ENCODE assay signal across 23 mouse cellular contexts in genomic region chr13:93985181-93985580, GRCm38 (mm10).
A peak's percentile ranks its signal among the peaks of the same experiment; 100 is the strongest.
DNase-seq lines count a peak whose midpoint lies in the region.
"Had no signal": no experiment of that assay in that cellular context is flagged by ENCODE, and none has a peak within 500 bp of the region (broad histone marks: within the 10 kb centered on the region; RNA-seq: fewer than 3 reads in every experiment).

No protein-coding gene starts in this region.

- H3K27me3 ChIP-seq in forebrain, embryonic 10.5 days (ENCODE audit: poor library complexity, severe bottlenecking) = no peaks in the 10 kb centered on the region
- H3K27me3 ChIP-seq: CH12.LX; embryonic facial prominence, embryonic 13.5 days; forebrain, embryonic 13.5 days; hindbrain, embryonic 13.5 days; intestine, embryonic 15.5 days had no signal

- H3K4me1 ChIP-seq in forebrain, embryonic 10.5 days = peaks cover 21% of the 10 kb centered on the region
- H3K4me1 ChIP-seq: forebrain, embryonic 13.5 days had no signal

- H3K4me3 ChIP-seq in forebrain, embryonic 10.5 days = no peak overlapping the region
- H3K4me3 ChIP-seq: embryonic facial prominence, embryonic 10.5 days; embryonic facial prominence, embryonic 13.5 days; erythroblast, embryonic 14.5 days; forebrain, embryonic 13.5 days; hindbrain, embryonic 13.5 days; intestine, embryonic 15.5 days had no signal

- 94% methylated on average over 7 of the region's 7 CpGs for WGBS in forebrain, embryonic 10.5 days

- H3K9me3 ChIP-seq in forebrain, embryonic 10.5 days = no peaks in the 10 kb centered on the region
- H3K9me3 ChIP-seq: embryonic facial prominence, embryonic 10.5 days; embryonic facial prominence, embryonic 13.5 days; forebrain, embryonic 13.5 days; G1E; hindbrain, embryonic 13.5 days; intestine, embryonic 15.5 days had no signal

- DNase-seq in urinary bladder, postnatal 36 days (ENCODE audit: low spot score in 2 of 2) = peak; percentile 5 to 22
- DNase-seq in urinary bladder, postnatal 4 days (ENCODE audit: low spot score in 2 of 2) = no peak
- DNase-seq in Muller cell, postnatal 12 days (ENCODE audit: inconsistent ontology term) = peak; percentile 59
- DNase-seq in ZHBTc4 (ENCODE audit: low read depth, low spot score) = peak; percentile 59
- DNase-seq in thymus, adult 18-20 months = no peak
- DNase-seq in forebrain, embryonic 10.5 days (ENCODE audit: extremely low spot score, low spot score) = no peak
- DNase-seq: adrenal gland, adult 2 months; adrenal gland, postnatal 14 days; B cell, adult 2 months; cerebellum, adult 11 months; cerebellum, adult 2 months; cerebellum, postnatal 36 days; embryo, embryonic 11 days; gastrocnemius, postnatal 10 days; gastrocnemius, postnatal 36 days had no signal

- H3K36me3 ChIP-seq in forebrain, embryonic 10.5 days (replicated peaks) = no peaks in the 10 kb centered on the region
- H3K36me3 ChIP-seq: embryonic facial prominence, embryonic 10.5 days; embryonic facial prominence, embryonic 13.5 days; G1E; hindbrain, embryonic 13.5 days; intestine, embryonic 15.5 days had no signal

- no peak overlapping the region for H3K27ac ChIP-seq in forebrain, embryonic 10.5 days
- H3K27ac ChIP-seq: embryonic facial prominence, embryonic 10.5 days; embryonic facial prominence, embryonic 13.5 days; forebrain, embryonic 13.5 days; hindbrain, embryonic 13.5 days; intestine, embryonic 15.5 days had no signal

Comparison
In these comparisons a context has a peak if more than half of its experiments do, and no peak if none do; other contexts are left out.
1. DNase-seq: peak in urinary bladder, postnatal 36 days (2 of 2), Muller cell, postnatal 12 days (single experiment) and ZHBTc4 (single experiment); none in urinary bladder, postnatal 4 days (0 of 2), thymus, adult 18-20 months (0 of 2) and forebrain, embryonic 10.5 days (single experiment).